Mouse (Mus musculus) central nervous system, embryonic 14 days (tissue): ENCODE measurements around the gene Cyp2b13. TPM values are rescaled to one million over a fixed set of nuclear protein-coding genes. Genes with fewer than 3 reads are reported as not detected.

Source experiments
- polyA plus RNA-seq: library from polyadenylated mRNA; depleted of rRNA; stranded (reverse); fragments of >200 nt; gene quantifications from 2 replicates; pipeline ENCODE4 v1.2.3, GENCODE M21; 2012; rRNA removed

The Cyp2b13 gene
- not detected in 2 replicates for polyA plus RNA-seq

GRCm38 (mm10) chr7:26061197-26061596 lies at the start of gene Cyp2b13:
TSS of gene Cyp2b13 (plus strand) at chr7:26061497.

Other genes with a start within 250 kb of the Cyp2b13 start
- gene Cyp2s1, start 244.6 kb upstream of the Cyp2b13 start, polyA plus RNA-seq = 1.4 and 2.3 TPM in 2 replicates
- not detected in 2 replicates for gene Cyp2b10, start 163.9 kb upstream of the Cyp2b13 start, polyA plus RNA-seq
- not detected in 2 replicates for gene Cyp2b9, start 111.9 kb downstream of the Cyp2b13 start, polyA plus RNA-seq
- gene Vmn1r184, start 198.8 kb downstream of the Cyp2b13 start, polyA plus RNA-seq = not detected in 2 replicates
- gene Cyp2a4, start 245.7 kb downstream of the Cyp2b13 start, polyA plus RNA-seq = not detected in 2 replicates